Mouse (Mus musculus): ENCODE results near the gene Tef.

Tef gene

DNA sequence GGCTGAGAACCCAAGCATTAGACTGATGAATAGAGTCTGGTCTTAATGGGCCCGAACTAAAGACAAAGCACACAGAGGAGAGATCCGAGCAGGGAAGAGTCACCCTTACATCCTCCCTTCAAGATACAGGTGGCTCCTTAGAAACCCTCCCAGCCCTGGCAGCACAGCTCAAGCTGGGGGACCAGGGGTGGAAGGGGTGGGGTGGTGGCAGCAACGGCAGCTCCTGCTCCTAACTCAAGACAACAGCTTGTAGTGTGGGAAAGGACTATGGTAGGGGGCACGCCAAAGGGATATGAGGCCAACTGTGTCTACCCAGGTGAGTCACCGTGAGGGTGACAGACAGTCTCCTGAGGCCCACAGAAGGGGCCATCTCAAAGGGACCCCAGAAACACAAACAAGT is 45.6 kb downstream of the Tef start:
- no peak for DNase-seq (ENCODE audit: extremely low read depth, low read depth, low spot score)

DNA sequence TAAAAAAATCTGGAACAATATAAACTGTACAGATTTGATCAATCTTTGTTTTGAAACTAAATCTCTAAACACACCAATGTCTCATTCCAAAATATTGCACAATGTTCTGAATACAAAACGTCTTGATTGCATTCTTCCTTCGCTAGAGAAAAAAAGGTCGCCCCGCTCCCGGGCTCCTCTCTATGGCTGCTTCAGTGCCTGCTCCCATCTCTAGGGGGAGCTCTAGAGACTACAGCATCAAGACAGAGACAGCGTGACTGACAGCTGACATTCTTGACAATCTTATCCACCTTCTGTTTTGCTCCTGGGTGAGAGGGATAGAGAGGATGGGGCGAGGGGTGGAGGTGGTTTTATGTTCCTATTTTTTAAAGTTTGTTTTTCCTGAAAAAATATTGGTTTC is 46.1 kb downstream of the Tef start:
- no peak for DNase-seq (ENCODE audit: extremely low read depth, low read depth, low spot score)

DNA sequence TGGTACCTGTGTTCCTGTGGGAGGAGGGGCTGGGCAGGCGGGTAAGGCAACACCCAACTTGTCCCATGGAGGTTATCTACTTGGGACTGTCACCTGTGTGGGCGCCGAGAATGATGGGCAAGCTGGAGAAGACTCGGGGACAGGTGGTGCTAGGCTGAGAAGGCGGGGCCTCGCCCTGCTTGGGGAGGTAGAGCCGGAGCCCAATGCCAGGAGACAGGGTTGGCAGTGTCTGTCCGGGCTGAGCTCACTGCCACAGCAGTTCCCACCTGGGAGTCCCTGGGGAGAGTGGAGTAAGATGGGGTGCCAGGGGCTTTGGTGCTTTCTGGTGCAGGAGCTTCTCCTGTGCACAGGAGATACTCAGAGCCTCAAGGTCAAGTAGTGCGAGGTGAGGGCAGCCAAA is 46.9 kb downstream of the Tef start:
- DNase-seq (ENCODE audit: extremely low read depth, low read depth, low spot score) = no peak

DNA sequence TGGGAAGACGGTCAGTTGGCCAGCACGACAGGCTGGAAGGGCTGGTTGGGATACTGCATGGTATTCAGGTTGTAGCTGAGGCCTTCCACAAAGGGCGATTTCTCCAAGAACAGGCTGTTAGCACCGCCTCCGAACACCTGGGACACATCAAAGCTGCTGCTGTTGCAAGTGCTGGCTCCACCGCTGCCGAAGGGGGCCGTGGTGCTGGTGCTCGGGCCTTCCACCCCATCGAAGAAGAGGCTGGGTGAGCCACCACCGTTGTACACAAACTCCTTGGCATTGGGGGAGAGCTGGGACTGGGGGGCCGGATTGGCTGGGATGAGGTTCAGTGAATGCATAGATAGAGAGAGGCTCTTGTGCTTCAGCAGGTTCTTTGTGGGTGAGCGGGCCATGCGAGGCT is 48.5 kb downstream of the Tef start:
- DNase-seq (ENCODE audit: extremely low read depth, low read depth, low spot score) = no peak

DNA sequence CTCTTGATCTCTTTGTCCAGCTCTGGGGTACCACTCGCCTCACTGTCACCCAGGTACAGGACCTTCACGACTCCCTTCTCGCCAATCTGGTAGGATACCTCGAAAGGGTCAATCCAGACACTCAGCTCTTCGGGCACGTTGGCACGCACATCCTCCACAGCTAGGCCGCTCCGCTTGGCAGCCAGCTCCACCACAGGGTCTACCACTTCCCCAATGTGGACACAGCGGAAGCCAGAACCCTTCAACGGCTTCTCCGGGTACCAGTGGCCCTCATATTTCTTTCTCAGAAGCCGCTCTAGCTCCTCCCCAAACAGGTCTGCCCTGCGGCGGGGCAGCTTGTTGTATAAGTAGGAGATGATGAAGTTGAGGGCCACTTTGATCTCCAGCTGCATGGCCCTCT is 49.2 kb downstream of the Tef start:
- no peak for DNase-seq (ENCODE audit: extremely low read depth, low read depth, low spot score)

DNA sequence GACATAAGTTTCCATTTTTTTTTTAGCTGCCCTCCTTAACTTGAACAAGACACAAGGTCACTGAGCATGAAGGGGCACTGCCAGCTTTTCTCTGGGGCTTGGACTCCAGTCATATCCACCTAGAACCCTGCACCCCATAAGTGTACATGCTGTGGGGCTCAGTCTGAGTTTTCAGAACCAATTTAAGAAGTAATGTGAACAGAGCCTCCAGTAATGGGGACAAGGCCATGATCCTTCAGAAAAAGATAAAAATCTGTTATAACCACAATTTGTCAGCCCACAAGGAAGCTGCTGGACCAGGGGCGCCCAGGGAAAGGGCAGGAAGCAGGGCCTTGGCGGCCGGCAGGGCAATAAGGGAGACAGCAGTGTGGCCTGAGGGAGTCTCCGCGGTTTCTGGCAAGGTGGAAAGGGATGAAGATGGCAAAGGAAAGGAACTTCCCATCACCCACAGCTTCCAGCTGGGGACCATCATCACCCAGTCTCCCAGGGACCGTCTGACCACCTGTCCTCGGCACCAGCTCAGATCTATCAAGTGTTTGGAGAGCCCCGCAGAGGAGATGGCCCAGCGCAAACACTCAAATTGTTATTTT is 50.3 kb downstream of the Tef start:
- DNase-seq (ENCODE audit: extremely low read depth, low read depth, low spot score) = no peak

DNA sequence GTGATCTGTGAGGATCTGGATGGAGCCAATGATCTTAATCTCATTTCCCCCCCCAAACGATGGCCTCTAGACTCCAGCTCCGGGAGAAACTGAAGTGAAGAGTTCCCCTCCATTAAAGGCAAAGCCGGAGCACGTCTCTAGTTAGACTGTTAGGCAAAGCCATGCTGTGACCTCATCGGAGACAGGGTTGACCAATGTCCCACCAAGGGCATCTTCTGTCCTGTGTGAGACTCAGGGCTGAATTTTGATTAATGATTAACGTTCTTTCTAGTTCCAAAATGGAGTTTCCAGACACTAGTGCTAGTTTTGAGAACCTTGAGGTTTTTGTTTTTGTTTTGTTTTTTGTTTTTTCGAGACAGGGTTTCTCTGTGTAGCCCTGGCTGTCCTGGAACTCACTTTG is 50.9 kb downstream of the Tef start:
- no peak for DNase-seq (ENCODE audit: extremely low read depth, low read depth, low spot score)

DNA sequence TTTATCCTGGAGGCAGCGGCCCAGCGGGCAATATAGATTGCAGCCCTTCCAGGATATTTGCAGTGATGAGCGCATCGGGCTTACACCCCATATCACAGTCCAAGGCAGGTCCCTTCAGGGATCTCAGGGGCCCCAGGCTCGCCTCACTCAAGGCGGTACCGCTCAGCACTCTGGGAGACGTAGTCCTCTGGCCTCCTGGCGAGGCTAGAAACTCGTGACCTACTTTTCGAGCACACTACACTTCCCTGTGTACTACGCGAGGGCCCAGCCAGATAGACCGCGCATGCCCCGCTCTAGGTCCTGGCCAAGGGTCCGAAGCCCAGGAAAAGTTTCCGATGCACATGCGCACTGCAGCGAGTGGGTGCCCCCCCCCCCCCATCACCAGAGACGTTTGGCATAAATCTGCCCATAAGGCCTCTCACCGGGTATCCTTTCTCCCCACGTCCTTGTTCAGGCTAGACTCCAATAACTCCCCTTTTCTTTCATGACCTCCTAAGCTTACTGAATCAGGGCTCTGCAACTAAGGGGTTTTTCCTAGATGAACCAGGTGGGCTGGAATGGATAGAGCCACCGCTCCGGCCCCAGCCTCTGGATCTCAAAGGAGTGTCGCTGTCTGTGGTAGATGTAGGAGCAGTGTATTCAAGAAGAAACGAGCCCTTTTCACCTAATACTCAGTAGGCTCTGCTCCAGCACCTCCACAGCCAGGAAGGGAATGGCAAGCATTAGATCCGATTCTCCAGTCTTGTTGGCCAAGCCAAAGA is 54.0 kb downstream of the Tef start:
- DNase-seq (ENCODE audit: extremely low read depth, low read depth, low spot score) = no peak

DNA sequence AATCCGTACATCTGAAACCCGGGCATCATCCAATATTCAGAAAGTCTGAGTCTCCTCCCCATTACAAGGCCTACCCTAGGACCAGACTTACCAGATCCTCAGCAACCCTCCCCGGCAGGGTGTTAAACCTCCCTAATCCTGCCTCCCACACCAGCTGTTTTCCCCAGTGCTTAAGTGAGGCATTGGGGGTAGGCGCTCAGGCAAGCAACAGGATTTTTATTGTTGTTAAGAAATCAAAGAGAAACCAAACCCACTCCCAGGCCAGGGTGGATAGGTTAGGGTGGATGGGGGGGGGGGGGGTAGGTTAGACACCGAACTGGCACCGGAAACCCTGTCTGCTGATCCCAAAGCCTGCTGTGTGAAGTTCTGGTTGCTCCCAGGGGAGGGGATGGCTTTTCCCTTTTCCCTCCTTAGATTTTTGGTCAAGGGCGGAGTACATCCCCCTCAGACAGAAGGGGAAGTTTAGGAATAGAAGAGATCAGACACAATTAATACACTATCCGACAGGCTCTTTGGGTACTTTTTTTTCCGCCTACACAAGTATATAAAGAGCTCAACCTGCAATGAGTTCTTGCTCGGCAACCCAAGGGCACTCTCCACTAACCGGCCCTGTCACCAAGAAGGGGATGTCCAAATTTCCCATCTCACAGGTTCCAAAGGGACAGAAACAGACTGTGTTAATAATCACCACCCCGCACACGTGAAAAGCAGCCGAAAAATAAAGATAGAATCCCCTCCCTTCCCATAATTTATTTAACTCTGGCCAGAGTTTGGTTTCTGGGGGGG is 54.9 kb downstream of the Tef start:
- DNase-seq (ENCODE audit: extremely low read depth, low read depth, low spot score) = no peak

DNA sequence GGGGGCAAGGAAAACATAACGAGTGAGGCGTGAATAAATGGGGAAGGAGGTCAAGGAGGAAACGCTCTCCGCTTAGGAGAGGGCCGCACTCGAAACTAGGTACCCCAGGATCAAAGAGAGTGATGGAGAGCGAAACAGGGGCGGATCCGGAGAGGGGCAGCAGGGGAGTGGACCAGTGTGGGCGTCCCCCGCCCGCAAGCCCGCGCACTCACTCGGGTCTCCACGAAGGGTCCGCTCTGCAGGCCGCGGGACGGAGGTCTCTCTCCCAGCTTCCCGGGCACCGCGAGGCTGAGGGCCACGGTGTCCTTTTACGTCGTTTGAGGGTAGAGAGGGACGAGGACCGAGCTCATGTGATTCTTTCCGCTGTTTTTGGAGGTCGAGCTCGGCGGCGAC is 55.5 kb downstream of the Tef start:
- no peak for DNase-seq (ENCODE audit: extremely low read depth, low read depth, low spot score)

DNA sequence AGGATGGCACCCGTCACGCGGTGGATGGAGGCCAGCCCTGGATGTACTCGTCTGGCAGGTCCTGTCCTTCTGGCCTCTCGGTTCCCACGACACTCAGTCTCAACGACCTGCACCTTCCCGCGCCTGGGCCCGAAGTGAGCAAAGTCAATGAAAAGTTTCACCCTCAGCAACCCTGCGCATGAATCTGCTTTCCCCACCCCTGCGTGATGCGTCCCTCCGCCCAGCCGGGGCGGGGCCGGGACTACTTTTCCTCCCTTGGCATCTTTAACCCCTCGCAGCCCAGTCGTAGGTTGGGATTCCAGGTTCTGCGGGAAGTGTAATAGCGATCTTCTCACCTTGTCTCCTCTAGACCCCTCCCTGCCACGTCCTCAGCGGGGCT is 55.9 kb downstream of the Tef start:
- no peak for DNase-seq (ENCODE audit: extremely low read depth, low read depth, low spot score)

DNA sequence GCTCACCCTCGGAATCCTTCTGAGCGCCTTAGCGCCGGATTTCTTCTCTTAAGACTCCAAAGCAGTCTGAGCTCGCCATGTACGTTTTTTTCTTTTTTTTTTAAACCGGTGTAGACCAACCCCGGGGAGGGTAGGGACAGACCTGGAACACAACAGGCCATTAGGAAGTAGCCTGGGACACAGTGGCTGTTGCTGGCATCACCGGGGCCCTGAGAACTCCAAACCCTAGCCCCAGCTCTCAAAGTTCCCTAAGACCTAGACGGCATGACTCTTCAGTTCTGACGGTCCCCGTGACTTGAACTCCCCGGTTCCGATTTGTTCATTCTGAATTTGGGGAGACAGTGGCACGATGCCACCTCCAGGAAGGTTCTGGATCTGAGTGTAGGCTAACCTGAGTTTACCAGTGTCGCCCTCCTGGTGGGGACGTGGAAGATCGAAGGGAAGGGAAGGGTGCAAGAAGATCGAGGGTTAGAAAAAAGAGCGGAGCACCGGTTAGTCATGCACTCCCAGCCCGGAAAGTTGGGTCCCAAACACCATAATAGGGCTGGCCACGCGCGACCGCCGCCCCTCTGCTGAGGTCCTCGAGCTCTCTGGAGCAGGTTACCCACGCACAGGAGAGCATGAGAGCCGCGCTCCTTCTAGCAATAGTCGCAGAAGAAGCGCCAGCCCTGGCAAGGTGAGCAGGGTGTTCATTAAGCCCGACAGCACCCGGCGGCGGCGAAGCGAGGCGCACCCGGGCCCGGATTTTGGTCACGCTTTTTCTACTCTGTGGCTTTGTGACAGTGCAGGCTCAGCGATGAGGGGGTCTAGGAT is 56.5 kb downstream of the Tef start, which contains the start of gene Tob2:
TSS of gene Tob2 (minus strand) at position 280 of the 813 bp plus-strand sequence.
- DNase-seq (ENCODE audit: extremely low read depth, low read depth, low spot score) = no peak

DNA sequence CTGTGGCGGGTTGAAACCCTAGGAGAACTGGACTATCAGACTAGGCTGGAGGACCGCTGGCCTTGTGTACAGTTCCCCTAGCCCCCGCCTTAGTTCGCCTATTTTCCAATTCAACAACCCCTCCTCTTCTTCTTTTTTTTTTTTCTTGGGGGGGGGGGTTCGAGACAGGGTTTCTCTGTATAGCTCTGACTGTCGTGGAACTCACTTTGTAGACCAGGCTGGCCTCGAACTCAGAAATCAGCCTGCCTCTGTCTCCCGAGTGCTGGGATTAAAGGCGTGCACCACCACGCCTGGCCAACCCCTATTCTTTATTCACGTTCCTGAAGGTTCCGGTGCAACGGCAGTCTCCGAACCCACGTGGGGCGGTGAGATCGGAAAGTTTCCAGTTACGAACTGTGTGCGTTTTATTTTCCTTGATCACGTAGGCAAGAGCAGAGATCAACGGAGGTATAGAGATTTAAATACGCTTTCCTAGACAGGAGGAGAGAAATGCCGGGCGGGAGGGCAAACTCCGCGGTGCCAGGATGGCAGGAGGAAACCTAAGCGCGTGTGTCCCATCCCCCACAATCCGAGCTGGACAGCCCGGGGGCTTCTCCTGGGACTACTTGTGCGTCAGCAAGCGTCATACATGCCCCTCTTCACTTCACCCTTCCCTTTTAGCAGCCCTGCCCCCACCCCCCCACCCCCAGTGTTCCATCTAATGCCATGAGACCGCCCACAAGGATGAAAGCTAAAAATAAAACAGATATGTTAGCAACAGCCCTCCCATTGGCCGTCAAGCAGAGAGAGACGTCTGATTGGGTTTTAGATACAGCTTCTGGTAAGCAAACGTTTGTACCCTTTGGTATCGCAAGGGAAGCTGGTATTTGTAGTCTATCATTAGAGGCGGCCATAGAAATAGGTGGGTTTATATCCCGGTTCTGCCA is 57.4 kb downstream of the Tef start:
- DNase-seq (ENCODE audit: extremely low read depth, low read depth, low spot score) = peak; percentile 84

DNA sequence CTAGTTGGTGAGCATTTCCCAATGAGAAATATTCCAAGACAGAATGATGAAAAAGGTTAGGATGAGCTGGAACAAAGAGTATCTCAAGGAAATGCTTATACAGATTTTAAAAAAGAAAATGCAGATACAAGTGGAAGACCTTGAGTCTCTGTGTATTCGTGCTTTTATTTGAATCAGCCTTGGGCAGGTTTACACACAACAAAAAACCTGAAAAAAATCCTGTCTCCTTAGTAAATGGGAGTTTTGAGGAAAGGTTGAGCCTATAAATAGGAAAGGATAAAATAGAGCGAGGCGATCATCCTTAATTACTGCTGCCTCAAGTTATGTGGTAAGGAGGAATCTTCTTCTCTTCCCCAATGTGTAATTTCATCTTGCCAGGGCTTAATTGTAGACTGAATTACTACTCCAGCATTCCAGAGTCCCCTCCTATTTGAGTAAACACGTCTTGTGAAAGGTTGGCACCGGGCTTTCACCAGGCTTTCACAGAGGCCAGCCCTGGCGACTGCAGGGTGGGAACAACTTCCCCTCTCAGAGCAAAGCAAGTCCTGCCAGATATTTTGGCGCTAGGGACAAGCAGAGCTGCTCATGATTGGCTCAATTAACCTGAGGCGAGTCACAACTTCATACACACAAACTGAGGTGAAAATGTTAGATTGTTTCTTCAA is 58.4 kb downstream of the Tef start:
- DNase-seq (ENCODE audit: extremely low read depth, low read depth, low spot score) = no peak

DNA sequence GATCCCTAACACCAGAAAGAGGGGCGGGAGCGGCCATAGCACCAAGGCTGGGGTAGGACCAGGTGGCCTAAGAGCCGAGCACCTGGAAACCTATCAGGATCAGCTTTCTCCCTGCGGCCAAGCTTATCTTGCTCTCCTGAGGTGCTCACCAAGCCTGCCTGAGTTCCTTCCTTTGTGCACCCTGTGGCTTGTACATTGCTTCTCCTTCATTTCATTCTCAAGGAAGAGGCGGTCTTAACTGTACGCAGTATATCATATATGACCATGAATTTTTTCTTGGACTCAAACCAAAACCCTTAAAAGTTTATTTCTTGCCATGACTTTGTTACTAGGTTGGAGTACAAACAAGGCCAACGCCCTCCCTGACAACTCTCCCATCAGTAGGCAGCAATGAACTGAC is 62.0 kb downstream of the Tef start:
- DNase-seq (ENCODE audit: extremely low read depth, low read depth, low spot score) = no peak

DNA sequence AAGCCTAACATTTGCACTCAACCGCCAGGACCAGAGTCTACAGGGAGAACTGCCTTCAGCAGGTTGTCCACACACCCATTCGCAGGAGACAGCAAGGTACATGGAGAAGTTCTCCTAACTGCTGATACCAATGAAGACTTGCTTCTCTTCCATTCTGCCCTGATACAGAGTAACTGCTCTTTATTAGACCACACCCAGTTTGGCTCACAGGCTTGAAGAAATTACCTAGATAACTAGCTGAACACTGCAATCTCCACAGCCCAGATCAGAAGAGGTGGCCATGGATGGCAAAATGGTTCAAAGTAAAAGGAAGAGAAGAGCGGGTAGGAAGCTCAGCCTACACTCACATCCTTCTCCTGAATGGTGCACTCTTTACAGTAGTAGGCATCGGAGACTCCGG is 67.8 kb downstream of the Tef start:
- DNase-seq (ENCODE audit: extremely low read depth, low read depth, low spot score) = no peak

DNA sequence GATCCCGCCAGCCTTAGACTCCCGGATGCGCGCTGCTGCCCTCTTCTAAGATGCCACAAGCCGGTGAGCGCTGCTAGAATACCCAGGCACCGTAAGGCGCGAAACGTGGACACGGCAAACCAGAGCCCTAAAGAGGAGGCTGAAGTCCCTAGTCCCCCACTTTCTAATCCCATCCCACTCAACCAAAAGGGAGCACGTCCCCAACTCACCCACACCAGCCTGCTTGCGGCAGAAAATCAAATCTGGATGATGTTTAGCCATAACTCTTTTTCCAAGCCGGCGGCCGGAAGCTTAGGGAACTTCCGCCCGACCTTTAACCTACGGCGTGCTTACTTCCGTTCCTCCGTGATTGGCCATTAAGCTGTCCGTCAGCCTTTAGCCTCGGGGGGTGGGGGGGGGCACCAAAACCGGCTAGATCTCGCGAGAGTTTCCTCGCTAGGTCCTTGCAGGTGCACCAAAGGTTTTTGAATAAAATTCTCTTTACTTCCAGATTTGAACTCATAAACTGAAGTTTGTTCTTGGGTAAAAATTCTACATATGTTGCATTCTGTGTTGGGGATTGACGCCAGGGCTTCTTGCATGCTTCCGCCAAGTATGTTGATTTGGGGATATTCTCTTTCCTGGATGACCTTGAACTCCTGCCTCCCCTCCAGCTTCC is 69.5 kb downstream of the Tef start, which contains the start of gene Phf5a:
TSS of gene Phf5a (minus strand) at position 308 of the 658 bp plus-strand sequence.
- peak; percentile 73 for DNase-seq (ENCODE audit: extremely low read depth, low read depth, low spot score)

DNA sequence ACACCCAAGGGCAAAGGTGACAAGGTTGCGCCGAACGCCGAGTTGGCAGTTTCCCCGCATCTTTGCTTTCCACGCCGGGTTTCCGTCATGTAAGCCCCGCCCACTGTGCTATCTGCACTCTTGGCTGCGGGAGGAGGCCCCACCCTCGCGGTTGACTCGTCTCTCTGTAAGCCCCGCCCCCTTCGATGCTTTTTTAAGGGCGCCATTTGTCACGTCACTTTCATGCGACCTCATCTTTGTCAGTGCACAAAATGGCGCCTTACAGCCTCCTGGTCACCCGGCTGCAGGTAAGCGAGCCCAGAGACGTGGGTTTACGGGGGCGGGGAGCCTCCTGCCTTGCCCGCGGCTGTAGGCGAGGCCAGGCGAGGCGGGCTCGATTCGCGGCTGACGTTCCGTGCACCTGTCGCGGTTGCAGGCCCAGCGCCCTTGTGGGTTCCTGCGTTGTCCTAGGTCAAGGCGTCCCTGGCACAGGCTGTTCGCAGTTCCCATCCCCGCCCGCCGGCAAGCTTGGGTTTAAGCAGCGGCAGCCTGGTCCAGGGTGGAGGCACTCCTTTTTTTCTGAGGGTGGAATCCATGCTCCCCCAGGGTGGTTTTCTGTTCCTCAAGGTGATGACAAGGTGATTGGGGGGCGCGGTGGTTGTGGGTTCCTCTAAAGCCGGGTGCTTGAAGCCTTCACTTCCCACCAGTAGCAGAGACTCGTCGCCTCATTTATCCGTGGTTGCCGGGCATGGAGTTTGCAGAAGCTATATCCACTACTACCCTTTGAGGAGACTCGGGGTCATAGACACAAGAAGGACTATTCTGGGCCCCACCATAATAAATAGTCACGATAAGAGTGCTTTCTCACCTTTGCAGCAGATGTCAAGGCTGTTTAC is 70.3 kb downstream of the Tef start, which contains the start of gene Aco2:
TSS of gene Aco2 (plus strand) at position 48 of the 875 bp plus-strand sequence.
- DNase-seq (ENCODE audit: extremely low read depth, low read depth, low spot score) = peak; percentile 84

All from fat pad, adult 2 months (tissue).